ENCODE assay signal across 8 mouse cellular contexts in the genomic region with DNA sequence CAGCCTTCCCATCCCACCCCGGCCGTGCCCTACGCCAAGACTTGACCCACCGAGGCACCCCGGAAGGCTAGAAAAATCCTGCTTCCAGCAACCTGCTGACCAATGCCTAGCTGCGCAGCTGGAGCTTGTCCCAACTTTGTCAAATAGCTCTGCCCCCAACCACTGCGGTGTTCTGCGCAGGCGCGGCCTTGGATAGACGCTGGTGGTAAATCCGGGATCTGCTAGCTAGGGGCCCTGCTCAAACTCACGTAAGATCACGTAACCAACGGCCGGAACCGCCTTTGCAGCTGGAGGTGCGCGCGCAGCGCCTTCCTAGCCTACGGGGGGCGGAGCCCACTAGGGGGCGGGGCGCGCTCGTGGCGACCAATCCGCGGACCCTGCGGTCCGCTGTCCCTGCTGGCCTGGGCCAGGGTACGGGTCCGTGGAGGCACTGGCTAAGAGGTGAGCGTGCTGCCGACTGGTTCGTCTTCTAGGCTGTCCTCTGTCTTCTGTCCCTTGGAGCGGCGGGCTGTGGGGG. TPM values are rescaled to one million over a fixed set of nuclear protein-coding genes. Genes with fewer than 3 reads are reported as not detected.
A peak's percentile ranks its signal among the peaks of the same experiment; 100 is the strongest.
DNase-seq lines count a peak whose midpoint lies in the region; ATAC-seq lines count a peak whose summit lies in the region.

Gzf1 (plus strand) TSS at position 249 of the 517 bp plus-strand sequence.

- DNase-seq in adrenal gland, adult (ENCODE audit: inconsistent age in 2 of 2, low spot score in 1 of 2): peak; percentile 100
- peak; percentile 99 for DNase-seq in embryo, embryonic 10.5 days (ENCODE audit: low spot score)
- peak; percentile 100 for DNase-seq in gastrocnemius, postnatal 14 days
- peak; percentile 98 to 99 for DNase-seq in left cerebral cortex, postnatal 10 days (ENCODE audit: extremely low spot score in 1 of 2, low spot score in 2 of 2)
- DNase-seq in right cerebral cortex, postnatal 25 days: peak; percentile 99
- peak; percentile 99 to 100 for DNase-seq in urinary bladder, postnatal 4 days (ENCODE audit: low spot score in 2 of 2)

- ATAC-seq in inflammation-experienced regulatory T-cells, adult 6 months: peak; percentile 98
- ATAC-seq in megakaryocyte-erythroid progenitor cell, adult 5-6 weeks (replicated peaks; ENCODE audit: low FRiP score, low TSS enrichment, poor library complexity, severe bottlenecking): peak; percentile 84

- intact Hi-C loops in gastrocnemius, postnatal 14 days (cut with DNase I; ENCODE audit: low total_unique reads): no loop called here
- intact Hi-C loops in left cerebral cortex, postnatal 10 days (cut with DNase I): no loop called here

RNA-seq across cellular contexts. Expression of gene Gzf1, which starts in this region (rescaled TPM):
- 10 to 100 TPM; 13.4 to 13.9 TPM for total RNA-seq in gastrocnemius, postnatal 14 days (2021)
- 10 to 100 TPM in 2 of 3 experiments, 1 to 10 TPM in 1; 8.9 to 21.7 (median 14.9) TPM for polyA plus RNA-seq in inflammation-experienced regulatory T-cells, adult 6 months (2017; shearing (Covaris generic))
- total RNA-seq in left cerebral cortex, postnatal 10 days (2021): 10 to 100 TPM; 23.5 to 23.6 TPM
- 13.4 and 13.5 TPM in 2 replicates for total RNA-seq in megakaryocyte-erythroid progenitor cell, adult 5-6 weeks (2014; fragmentation: Nextera tagmentation)
- total RNA-seq in megakaryocyte-erythroid progenitor cell, adult 5-6 weeks (2017): 13.5 and 14.1 TPM in 2 replicates

Comparison
In these comparisons a context has a peak if more than half of its experiments do, and no peak if none do; other contexts are left out.
1. Peak in every context shown above with its lines: DNase-seq and ATAC-seq.